Mouse (Mus musculus): ENCODE measurements around the gene Rpl31. TPM values are rescaled to one million over a fixed set of nuclear protein-coding genes. Genes with fewer than 3 reads are reported as not detected.

Rpl31 gene
- polyA plus RNA-seq (2012; rRNA removed; ENCODE audit: low replicate concordance), result 221 and 429 TPM in 2 replicates

DNA sequence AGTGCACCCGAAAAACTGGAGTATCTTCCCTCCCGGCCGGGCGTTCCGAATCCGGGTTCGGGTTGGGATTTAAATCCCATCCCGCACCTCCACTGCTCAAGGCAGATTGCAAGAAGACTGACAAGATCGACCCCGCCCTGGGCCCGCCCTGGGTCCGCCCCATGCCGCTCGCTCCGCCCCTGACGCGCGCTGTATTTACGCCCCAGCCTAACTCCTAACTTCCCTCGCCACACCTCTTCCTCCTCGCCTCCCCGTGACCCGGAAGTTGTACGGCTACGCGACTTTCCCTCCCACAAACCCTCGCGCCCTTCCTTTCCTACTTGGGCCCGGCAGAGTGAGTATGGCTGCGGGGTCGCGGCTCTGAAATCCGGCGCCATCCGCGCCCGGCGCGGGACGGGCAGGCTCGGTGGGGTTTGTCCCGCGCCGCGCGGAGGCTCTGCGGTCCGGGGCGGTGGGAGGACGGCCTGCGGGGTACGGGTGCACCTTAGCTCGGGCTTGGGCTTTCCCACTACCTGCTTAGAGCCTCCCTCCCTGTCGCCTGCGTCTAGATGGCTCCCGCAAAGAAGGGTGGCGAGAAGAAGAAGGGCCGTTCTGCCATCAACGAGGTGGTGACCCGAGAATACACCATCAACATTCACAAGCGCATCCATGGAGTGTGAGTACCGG is at the start of gene Rpl31:
Gene Rpl31, plus strand, starts transcription at position 242 of the 666 bp plus-strand sequence.

Other genes starting within 250 kb of the Rpl31 start
- gene Npas2, start 174.1 kb upstream of the Rpl31 start, polyA plus RNA-seq (2012; rRNA removed; ENCODE audit: low replicate concordance), result 3.6 and 9.8 TPM in 2 replicates
- 8.0 and 23.3 TPM in 2 replicates for gene Tbc1d8, start 110.9 kb downstream of the Rpl31 start, polyA plus RNA-seq (2012; rRNA removed; ENCODE audit: low replicate concordance)
- 10.7 and 22.8 TPM in 2 replicates for gene Cnot11, start 167.2 kb downstream of the Rpl31 start, polyA plus RNA-seq (2012; rRNA removed; ENCODE audit: low replicate concordance)
- gene Rnf149, start 209.6 kb downstream of the Rpl31 start, polyA plus RNA-seq (2012; rRNA removed; ENCODE audit: low replicate concordance), result 16.1 and 27.6 TPM in 2 replicates